Mouse (Mus musculus): ENCODE measurements around the gene Pop4. TPM values are rescaled to one million over a fixed set of nuclear protein-coding genes. Genes with fewer than 3 reads are reported as not detected.

Gene Pop4
- total RNA-seq, 1 experiment from 2014 or later, result 18.9 TPM

DNA sequence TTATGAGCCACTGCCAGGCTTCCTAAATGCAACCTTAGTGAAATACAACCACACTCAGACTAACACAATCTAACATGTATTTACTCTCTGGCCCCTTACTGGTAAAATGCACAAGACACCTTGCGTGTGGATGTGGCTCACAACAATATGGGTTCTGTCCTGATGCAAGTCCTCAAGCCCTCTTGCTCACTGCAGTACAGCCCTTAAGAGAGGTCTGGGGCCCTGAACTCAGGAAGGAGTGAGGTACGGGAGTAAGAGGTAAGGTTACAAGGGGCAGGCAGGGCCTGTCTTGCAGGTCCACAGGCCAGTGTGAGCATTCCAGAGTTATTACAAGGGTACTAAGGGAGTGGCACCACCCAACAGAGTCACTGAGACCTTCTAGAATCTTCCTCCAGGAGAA, 45.0 kb downstream of the Pop4 start:
- no peak for ATAC-seq (ENCODE audit: extremely low read depth, insufficient number of reproducible peaks, low FRiP score, poor library complexity, severe bottlenecking)

DNA sequence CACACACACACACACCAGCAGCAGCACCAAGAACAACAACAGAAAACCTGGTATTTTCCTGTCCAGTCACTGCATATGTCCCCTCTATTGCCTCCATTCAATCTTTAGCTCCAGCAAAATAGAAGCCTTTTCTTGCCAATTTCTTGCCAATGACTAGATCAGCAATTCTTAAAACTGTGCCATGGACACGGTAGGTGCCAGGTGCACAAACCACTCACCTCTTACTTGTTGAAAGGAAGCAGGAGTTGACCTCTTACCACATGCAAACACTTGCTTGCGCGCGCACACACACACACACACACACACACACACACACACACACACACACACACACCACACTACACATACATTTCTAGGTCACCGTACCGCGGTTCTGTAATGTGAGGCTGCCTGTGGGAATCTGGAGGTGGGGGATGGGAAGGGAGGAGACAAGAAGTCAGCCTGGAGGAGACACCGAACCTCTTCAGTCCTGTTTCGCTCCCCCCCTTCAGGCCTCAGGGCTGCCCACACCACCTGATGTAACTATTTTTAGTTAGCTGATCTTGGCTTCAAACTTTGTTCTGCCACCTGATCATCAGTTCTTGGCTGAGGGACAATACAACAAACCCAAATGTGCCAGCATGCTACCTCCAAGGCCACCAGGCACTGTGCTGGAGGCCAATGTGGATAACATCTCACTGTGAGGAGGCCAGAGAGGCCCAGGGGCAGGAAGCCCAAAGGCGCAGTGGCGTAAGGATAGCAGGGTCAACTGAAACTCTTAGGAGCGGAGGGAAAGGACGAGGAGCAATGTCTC, 46.5 kb downstream of the Pop4 start:
- no peak for ATAC-seq (ENCODE audit: extremely low read depth, insufficient number of reproducible peaks, low FRiP score, poor library complexity, severe bottlenecking)

- no peak for ATAC-seq (ENCODE audit: extremely low read depth, insufficient number of reproducible peaks, low FRiP score, poor library complexity, severe bottlenecking)
These were observed 50.4 kb downstream of the Pop4 start for GRCm38 (mm10) chr7:38220866-38221265.

DNA sequence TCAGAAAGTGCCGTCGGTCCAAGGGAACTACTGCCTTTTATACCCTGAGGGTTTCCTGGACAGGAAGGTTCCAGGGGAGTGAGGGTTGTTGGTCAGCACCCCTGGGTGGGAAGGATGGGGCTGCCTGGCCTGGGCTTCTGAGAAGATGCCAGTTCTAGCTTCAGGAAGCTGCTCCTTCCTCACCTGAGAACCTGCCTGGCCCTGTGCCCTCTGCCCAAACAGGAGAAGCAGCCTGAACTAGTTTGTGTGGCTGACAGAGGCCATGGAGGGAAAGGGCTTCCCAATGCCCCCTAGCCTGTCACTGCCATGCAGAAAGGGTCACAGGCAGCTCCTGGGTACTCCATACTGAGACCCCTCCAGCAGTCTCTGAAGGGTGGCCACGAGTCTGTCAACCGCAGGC, 51.7 kb downstream of the Pop4 start:
- ATAC-seq (ENCODE audit: extremely low read depth, insufficient number of reproducible peaks, low FRiP score, poor library complexity, severe bottlenecking), result no peak

GRCm38 (mm10) chr7:38218631-38219367, 52.4 kb downstream of the Pop4 start:
- no peak for ATAC-seq (ENCODE audit: extremely low read depth, insufficient number of reproducible peaks, low FRiP score, poor library complexity, severe bottlenecking)

DNA sequence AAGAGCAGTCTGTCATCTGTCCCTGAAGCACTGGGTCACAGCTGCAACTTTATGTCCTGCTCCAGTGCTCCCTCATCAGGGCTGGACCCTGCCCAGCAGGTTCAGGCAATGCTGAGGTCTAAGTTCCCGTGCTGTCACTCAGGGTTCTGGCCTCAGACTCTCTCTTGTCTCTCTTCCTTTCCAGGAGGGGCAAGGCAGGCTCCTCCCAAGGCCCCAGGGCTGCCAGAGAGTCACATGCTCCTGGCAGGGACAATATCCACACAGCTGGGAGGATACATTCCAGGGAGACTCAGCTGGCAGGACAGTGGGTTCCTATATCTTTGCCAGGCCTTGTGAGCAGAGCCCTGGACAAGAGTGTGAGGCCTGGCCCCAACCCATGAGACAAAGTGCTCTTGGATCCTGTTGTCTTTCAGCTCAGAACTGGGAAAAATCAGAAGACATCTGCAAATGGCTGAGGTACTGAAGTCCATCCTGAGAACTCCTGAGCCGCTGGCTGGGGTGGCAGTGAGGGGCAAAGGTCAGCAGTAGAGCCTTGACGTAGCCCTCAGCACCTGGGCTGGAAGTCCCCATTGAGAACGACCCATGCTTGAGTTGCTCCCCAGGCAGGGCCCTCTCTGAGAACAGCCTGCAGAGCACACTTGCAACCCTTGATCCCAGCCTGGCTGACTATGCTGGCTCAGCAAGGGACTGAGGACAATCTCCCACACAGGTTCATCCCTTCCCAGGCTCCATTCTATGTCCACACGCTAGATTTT, 53.6 kb downstream of the Pop4 start:
- no peak for ATAC-seq (ENCODE audit: extremely low read depth, insufficient number of reproducible peaks, low FRiP score, poor library complexity, severe bottlenecking)

DNA sequence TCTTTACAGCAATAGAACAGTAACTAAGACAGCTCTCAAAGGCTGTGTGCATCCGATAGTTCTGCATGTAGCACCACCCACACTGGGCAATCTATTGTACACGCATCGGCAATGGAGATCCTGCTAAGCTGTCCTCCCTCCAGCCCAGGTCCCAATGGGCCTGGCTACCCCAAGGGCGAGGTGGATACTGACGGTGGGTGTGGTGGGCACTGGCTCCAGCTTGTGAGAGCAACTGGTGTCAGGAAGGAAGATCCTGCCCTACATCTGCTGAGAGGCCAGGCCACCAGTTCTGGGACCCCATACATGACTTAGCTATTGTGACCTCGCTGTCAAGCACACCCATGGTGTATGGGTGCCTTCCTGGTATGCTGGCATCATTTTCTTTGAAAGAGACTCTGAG, 55.5 kb downstream of the Pop4 start:
- no peak for ATAC-seq (ENCODE audit: extremely low read depth, insufficient number of reproducible peaks, low FRiP score, poor library complexity, severe bottlenecking)

DNA sequence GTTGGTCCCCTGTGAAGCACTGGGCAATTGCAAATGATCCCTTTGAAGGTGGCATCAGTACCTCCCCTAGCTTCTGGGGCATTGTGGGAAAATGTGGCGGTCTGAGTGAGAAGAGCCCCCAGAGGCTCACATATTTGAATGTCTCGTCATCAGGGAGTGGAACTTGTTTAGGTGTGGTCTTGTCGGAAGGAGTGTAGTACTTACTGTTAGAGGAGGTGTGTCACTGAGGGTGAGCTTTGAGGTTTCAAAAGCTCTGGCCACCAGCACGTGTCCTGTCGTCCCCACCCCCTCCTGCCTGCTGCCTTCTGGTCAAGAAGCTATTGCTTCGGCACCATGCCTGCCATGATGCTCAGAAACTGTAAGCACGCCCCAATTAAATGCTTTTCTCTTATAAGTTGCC, 55.9 kb downstream of the Pop4 start:
- ATAC-seq (ENCODE audit: extremely low read depth, insufficient number of reproducible peaks, low FRiP score, poor library complexity, severe bottlenecking), result no peak

- no peak for ATAC-seq (ENCODE audit: extremely low read depth, insufficient number of reproducible peaks, low FRiP score, poor library complexity, severe bottlenecking)
These were observed 56.6 kb downstream of the Pop4 start for GRCm38 (mm10) chr7:38214473-38215214.

- ATAC-seq (ENCODE audit: extremely low read depth, insufficient number of reproducible peaks, low FRiP score, poor library complexity, severe bottlenecking), result no peak
These were observed 58.6 kb downstream of the Pop4 start for GRCm38 (mm10) chr7:38212651-38213062.

Other genes starting within 250 kb of the Pop4 start
- gene Uri1, start 247.9 kb downstream of the Pop4 start, total RNA-seq (2017), result 33.2 and 41.4 TPM in 2 replicates
- 5.6 and 8.6 TPM in 2 replicates for gene Ccne1, start 163.9 kb downstream of the Pop4 start, total RNA-seq (2017)
- gene 1600014C10Rik, start 88.2 kb downstream of the Pop4 start, total RNA-seq (2017), result 44.3 and 52.8 TPM in 2 replicates
- gene Plekhf1, start 43.4 kb downstream of the Pop4 start, total RNA-seq (2017), result 0.23 and 0.25 TPM in 2 replicates